Mouse (Mus musculus) liver, postnatal 0 days (tissue): ENCODE measurements around the gene Kpnb1. TPM values are rescaled to one million over a fixed set of nuclear protein-coding genes. Genes with fewer than 3 reads are reported as not detected.

Source experiments
- ATAC-seq: fragments of 200-750 bp; cut with Nextera tagmentation; 2 replicates; pipeline ENCODE4 v1.8.0; 2017; ENCODE audit warnings: mild to moderate bottlenecking, moderate library complexity
- DNase-seq: peaks from one replicate; pipeline ENCODE4 v3.0.0-alpha.2; 2016
- H3K27ac ChIP-seq: fragments of 300-500 bp; sonication (generic); 2 replicates; pipeline ENCODE4 v1.5.1; 2014; ENCODE audit warnings: antibody characterized with exemption, moderate library complexity, mild to moderate bottlenecking, low read depth
- H3K27me3 ChIP-seq: fragments of 300-500 bp; sonication (generic); 2 replicates; pipeline ENCODE4 v1.6.1; 2014; ENCODE audit warnings: low read length, control low read depth, mixed read lengths; ENCODE audit not compliant: insufficient read depth
- H3K36me3 ChIP-seq: fragments of 300-500 bp; sonication (generic); replicated peaks from 2 replicates; pipeline ENCODE4 v1.6.1; 2014; ENCODE audit warnings: mild to moderate bottlenecking, control low read depth, low read length, moderate library complexity, mixed read lengths; ENCODE audit not compliant: insufficient read depth
- H3K4me1 ChIP-seq: fragments of 300-500 bp; sonication (generic); 2 replicates; pipeline ENCODE4 v1.6.1; 2014; ENCODE audit warnings: antibody characterized with exemption, mild to moderate bottlenecking, control low read depth; ENCODE audit not compliant: insufficient read depth
- H3K4me2 ChIP-seq: fragments of 300-500 bp; sonication (generic); 2 replicates; pipeline ENCODE4 v1.6.1; 2014; ENCODE audit warnings: low read depth, mild to moderate bottlenecking, low read length, moderate library complexity, mixed read lengths
- H3K4me3 ChIP-seq: fragments of 300-500 bp; sonication (generic); 2 replicates; pipeline ENCODE4 v1.5.1; 2014; ENCODE audit warnings: low read depth, low read length
- H3K9ac ChIP-seq: fragments of 300-500 bp; sonication (generic); replicated peaks from 2 replicates; pipeline ENCODE4 v1.6.1; 2014; ENCODE audit warnings: mild to moderate bottlenecking, moderate library complexity
- H3K9me3 ChIP-seq: fragments of 300-500 bp; sonication (generic); 2 replicates; pipeline ENCODE4 v1.6.1; 2016; ENCODE audit warnings: mild to moderate bottlenecking, control low read depth, low read length, mixed read lengths
- CTCF ChIP-seq: sonication (generic); IDR thresholded peaks from 2 replicates; pipeline ENCODE4 v1.5.1; 2016; ENCODE audit warnings: antibody characterized with exemption, low read depth
- EP300 ChIP-seq: IDR thresholded peaks from 2 replicates; pipeline ENCODE4 v1.6.1; 2016; ENCODE audit warnings: antibody characterized with exemption, low read depth, mild to moderate bottlenecking
- WGBS: fragments of 180-500 bp; shearing (Covaris S2); extraction: QIAGEN DNeasy Blood & Tissue Kit; methylation state at CpG from one replicate; pipeline ENCODE4 v1.1.7; 2014; ENCODE audit not compliant: insufficient replicate concordance; 5-methylcytosine and 5-hydroxymethylcytosine counted together
- microRNA-seq: library from miRNA; unstranded; fragments of <30 nt; microRNA quantifications from one replicate; pipeline ENCODE4, GENCODE M21; 2016
- polyA plus RNA-seq: library from polyadenylated mRNA; unstranded; fragments of >200 nt; fragmentation: Nextera tagmentation; extraction: Ambion mirVana; gene quantifications from 2 replicates; pipeline ENCODE4 v1.2.1, GENCODE M21; 2015

The Kpnb1 gene
- polyA plus RNA-seq, 1 experiment from 2014 or later, result 12.3 TPM

GRCm38 (mm10) chr11:97114671-97115601, 72.7 kb downstream of the Kpnb1 start, which contains the start of gene Tbx21:
Gene Tbx21, minus strand, starts transcription at chr11:97115331.
- Histone ChIP-seq H3K36me3 (no peaks in the 10 kb centered on the region), H3K27me3 (peaks cover 45% of the 10 kb centered on the region), H3K4me1 (peaks cover 8% of the 10 kb centered on the region; the same call in 1 of the 2 replicates), H3K4me3 (peak within 1 kb of the TSS; percentile 41), H3K4me2 (peak within 1 kb of the TSS; percentile 65), H3K27ac (no peak within 1 kb of the TSS), H3K9me3 (no peaks in the 10 kb centered on the region), H3K9ac (no peak within 1 kb of the TSS; the same call in 1 of the 2 replicates)
- no peak for ATAC-seq
- WGBS, result under 1% methylated on average over 80 of the region's 87 CpGs
- TF ChIP-seq EP300, result no peak
- no peak for DNase-seq

- peaks cover 40% of the 10 kb centered on the region for H3K27me3 ChIP-seq
- no peaks in the 10 kb centered on the region for H3K36me3 ChIP-seq
- peaks cover 8% of the 10 kb centered on the region; the same call in 1 of the 2 replicates for H3K4me1 ChIP-seq
- H3K4me2 ChIP-seq, result no peak overlapping the region
- TF ChIP-seq CTCF, result no peak
- no peak for TF ChIP-seq EP300
- H3K27ac ChIP-seq, result no peak overlapping the region
- no peak overlapping the region for H3K4me3 ChIP-seq
- WGBS, result 82% methylated on average over 9 of the region's 9 CpGs
- no peak for DNase-seq
- no peak overlapping the region for H3K9ac ChIP-seq
- no peaks in the 10 kb centered on the region for H3K9me3 ChIP-seq
- no peak for ATAC-seq
These were observed 75.1 kb downstream of the Kpnb1 start for GRCm38 (mm10) chr11:97112519-97113125.

Small RNAs within 50 kb of the gene (microRNA-seq; reads per million reads assigned to microRNA genes)
- not detected for gene Mir7235

Other genes starting within 250 kb of the Kpnb1 start
- gene Pnpo, start 243.9 kb downstream of the Kpnb1 start, polyA plus RNA-seq, result 271 and 273 TPM in 2 replicates
- gene Sp2, start 204.9 kb downstream of the Kpnb1 start, polyA plus RNA-seq, result 6.8 and 7.1 TPM in 2 replicates
- gene Sp6, start 174.5 kb downstream of the Kpnb1 start, polyA plus RNA-seq, result 0.06 and 0.07 TPM in 2 replicates
- gene Scrn2, start 157.9 kb downstream of the Kpnb1 start, polyA plus RNA-seq, result 20.6 and 21.2 TPM in 2 replicates
- 0.65 and 0.73 TPM in 2 replicates for gene Lrrc46, start 146.5 kb downstream of the Kpnb1 start, polyA plus RNA-seq
- 34.1 and 34.5 TPM in 2 replicates for gene Mrpl10, start 146.3 kb downstream of the Kpnb1 start, polyA plus RNA-seq
- gene Osbpl7, start 137.3 kb downstream of the Kpnb1 start, polyA plus RNA-seq, result 1.8 and 2.4 TPM in 2 replicates
- 0.27 and 0.37 TPM in 2 replicates for gene Tbx21, start 72.5 kb downstream of the Kpnb1 start, polyA plus RNA-seq
- gene Tbkbp1, start 36.4 kb downstream of the Kpnb1 start, polyA plus RNA-seq, result 1.6 and 1.8 TPM in 2 replicates
- gene Npepps, start 92.8 kb upstream of the Kpnb1 start, polyA plus RNA-seq, result 11.3 and 16.5 TPM in 2 replicates
- gene Mrpl45, start 127.8 kb upstream of the Kpnb1 start, polyA plus RNA-seq, result 18.3 and 19.8 TPM in 2 replicates
- 0.04 TPM in 1 of 2 replicates, not detected in the other for gene Gpr179, start 164.2 kb upstream of the Kpnb1 start, polyA plus RNA-seq
- 0.89 and 0.92 TPM in 2 replicates for gene Socs7, start 174.7 kb upstream of the Kpnb1 start, polyA plus RNA-seq
- gene Arhgap23, start 227.7 kb upstream of the Kpnb1 start, polyA plus RNA-seq, result 5.6 and 5.7 TPM in 2 replicates